Mouse (Mus musculus): ENCODE results near the gene Baz2b. TPM values are rescaled to one million over a fixed set of nuclear protein-coding genes. Genes with fewer than 3 reads are reported as not detected.

Gene Baz2b
- polyA plus RNA-seq, 1 experiment from 2014 or later: 56.5 TPM

DNA sequence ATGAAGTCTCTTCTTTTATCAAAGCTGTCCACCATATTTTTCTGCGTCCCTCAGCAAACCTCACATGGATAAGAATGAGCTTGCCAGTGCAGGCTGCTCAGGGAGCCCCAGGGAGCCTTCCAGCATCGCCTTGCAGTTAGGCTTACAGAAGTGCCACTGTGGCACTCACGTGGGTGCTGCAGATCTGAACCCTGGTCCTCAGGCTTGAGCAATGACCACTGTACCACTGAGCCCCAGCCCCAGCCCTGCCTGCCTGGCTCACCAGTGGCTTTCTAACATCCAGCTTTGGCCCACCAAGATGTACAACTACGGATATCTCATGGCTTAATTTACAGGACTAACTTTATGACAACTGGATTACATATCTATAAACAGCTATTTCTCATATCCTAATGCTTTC is 311.0 kb downstream of the Baz2b start:
- DNase-seq (ENCODE audit: low spot score) (no peak), ATAC-seq (replicated peaks; ENCODE audit: insufficient number of reproducible peaks, low FRiP score, low TSS enrichment, low read depth) (no peak)
- Histone ChIP-seq H3K4me2 (ENCODE audit: low read depth, low read length) (no peak overlapping the region), H3K27ac (replicated peaks; ENCODE audit: low read depth, low read length) (no peak overlapping the region), H3K9ac (replicated peaks; ENCODE audit: low read length) (no peak overlapping the region), H3K4me3 (ENCODE audit: low read depth, low read length) (no peak overlapping the region), H3K27me3 (ENCODE audit: control insufficient read depth, insufficient read depth, low read length) (no peaks in the 10 kb centered on the region), H3K36me3 (replicated peaks; ENCODE audit: control insufficient read depth, insufficient read depth, low read depth, low read length) (no peaks in the 10 kb centered on the region; the same call in none of the 2 replicates), H3K4me1 (ENCODE audit: control insufficient read depth, insufficient read depth, low read length) (no peaks in the 10 kb centered on the region), H3K9me3 (replicated peaks; ENCODE audit: control insufficient read depth, low read length) (no peaks in the 10 kb centered on the region)
- WGBS: 83% methylated on average over 4 of the region's 4 CpGs

DNA sequence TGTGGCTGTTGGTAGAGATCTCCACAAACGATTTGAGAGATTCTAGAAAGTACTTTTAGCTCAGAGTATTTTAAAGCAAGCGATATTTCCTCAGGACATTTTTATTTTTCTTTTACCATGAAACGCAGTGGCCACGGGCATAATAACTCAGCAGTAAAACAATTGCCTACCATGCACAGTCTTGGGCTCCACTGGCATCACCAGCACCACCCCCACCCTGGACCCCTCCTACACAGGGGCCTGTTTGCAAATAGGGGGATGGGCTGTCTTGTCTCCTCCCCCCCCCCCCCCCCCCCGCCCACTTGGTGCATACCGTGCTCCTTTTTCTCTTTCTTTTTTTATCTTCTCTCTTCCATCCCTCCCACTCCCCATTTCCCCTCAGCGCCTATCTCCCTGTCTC is 311.5 kb downstream of the Baz2b start:
- 93% methylated on average over 5 of the region's 7 CpGs for WGBS
- ATAC-seq (replicated peaks; ENCODE audit: insufficient number of reproducible peaks, low FRiP score, low TSS enrichment, low read depth) (no peak), DNase-seq (ENCODE audit: low spot score) (no peak)
- H3K27ac ChIP-seq (replicated peaks; ENCODE audit: low read depth, low read length): no peak overlapping the region
- no peaks in the 10 kb centered on the region for H3K9me3 ChIP-seq (replicated peaks; ENCODE audit: control insufficient read depth, low read length)
- H3K4me3 ChIP-seq (ENCODE audit: low read depth, low read length): no peak overlapping the region
- H3K4me2 ChIP-seq (ENCODE audit: low read depth, low read length): no peak overlapping the region
- H3K4me1 ChIP-seq (ENCODE audit: control insufficient read depth, insufficient read depth, low read length): no peaks in the 10 kb centered on the region
- H3K36me3 ChIP-seq (replicated peaks; ENCODE audit: control insufficient read depth, insufficient read depth, low read depth, low read length): no peaks in the 10 kb centered on the region; the same call in none of the 2 replicates
- no peak overlapping the region for H3K9ac ChIP-seq (replicated peaks; ENCODE audit: low read length)
- H3K27me3 ChIP-seq (ENCODE audit: control insufficient read depth, insufficient read depth, low read length): no peaks in the 10 kb centered on the region

DNA sequence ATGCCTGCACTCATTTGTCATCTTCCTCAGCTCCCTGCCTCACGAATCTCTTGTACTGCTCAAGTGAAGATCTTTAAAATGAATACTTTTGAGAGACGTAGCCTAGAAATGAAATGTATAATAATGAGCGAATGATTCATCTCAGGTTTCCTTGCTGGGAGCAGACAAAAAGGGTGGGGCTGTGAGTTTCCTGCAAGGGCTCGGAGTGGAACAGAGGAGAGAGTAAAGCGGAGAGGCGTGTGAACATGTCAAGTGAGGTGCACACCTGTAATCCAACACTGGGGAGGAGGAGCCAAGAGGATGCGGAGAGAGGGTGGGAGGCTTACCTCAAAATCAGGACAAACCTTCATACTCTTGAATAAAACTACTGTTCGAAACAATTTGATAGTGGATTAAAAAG is 312.8 kb downstream of the Baz2b start:
- Histone ChIP-seq H3K4me1 (ENCODE audit: control insufficient read depth, insufficient read depth, low read length) (no peaks in the 10 kb centered on the region), H3K27me3 (ENCODE audit: control insufficient read depth, insufficient read depth, low read length) (no peaks in the 10 kb centered on the region), H3K4me3 (ENCODE audit: low read depth, low read length) (no peak overlapping the region), H3K9ac (replicated peaks; ENCODE audit: low read length) (no peak overlapping the region), H3K4me2 (ENCODE audit: low read depth, low read length) (no peak overlapping the region), H3K9me3 (replicated peaks; ENCODE audit: control insufficient read depth, low read length) (no peaks in the 10 kb centered on the region), H3K27ac (replicated peaks; ENCODE audit: low read depth, low read length) (no peak overlapping the region), H3K36me3 (replicated peaks; ENCODE audit: control insufficient read depth, insufficient read depth, low read depth, low read length) (no peaks in the 10 kb centered on the region; the same call in none of the 2 replicates)
- 70% methylated on average over 8 of the region's 8 CpGs for WGBS
- no peak; the same call in 1 of the 2 replicates for ATAC-seq (replicated peaks; ENCODE audit: insufficient number of reproducible peaks, low FRiP score, low TSS enrichment, low read depth)
- DNase-seq (ENCODE audit: low spot score): peak; percentile 23

DNA sequence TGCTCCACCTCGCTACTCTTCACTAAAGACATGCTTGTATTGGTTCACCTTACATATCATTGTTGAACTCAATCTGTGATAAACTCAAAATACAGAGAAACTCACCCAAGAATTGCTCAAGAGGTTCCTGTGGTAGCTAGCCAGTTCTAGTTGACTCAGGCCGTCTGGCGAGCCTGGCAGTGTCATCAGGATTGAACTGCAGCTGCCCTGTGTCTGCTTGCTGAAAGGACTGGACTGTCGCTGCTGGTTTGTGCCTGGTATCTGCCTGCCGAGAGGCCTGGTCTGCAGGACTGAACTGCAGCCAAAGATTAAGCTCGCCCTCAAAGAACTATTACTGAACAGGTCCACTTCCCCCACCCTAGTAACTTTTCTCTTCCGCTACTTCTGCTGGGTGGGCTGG is 313.2 kb downstream of the Baz2b start:
- no peak for DNase-seq (ENCODE audit: low spot score)
- Histone ChIP-seq H3K4me3 (ENCODE audit: low read depth, low read length) (no peak overlapping the region), H3K27me3 (ENCODE audit: control insufficient read depth, insufficient read depth, low read length) (no peaks in the 10 kb centered on the region), H3K9ac (replicated peaks; ENCODE audit: low read length) (no peak overlapping the region), H3K9me3 (replicated peaks; ENCODE audit: control insufficient read depth, low read length) (no peaks in the 10 kb centered on the region), H3K27ac (replicated peaks; ENCODE audit: low read depth, low read length) (no peak overlapping the region), H3K36me3 (replicated peaks; ENCODE audit: control insufficient read depth, insufficient read depth, low read depth, low read length) (no peaks in the 10 kb centered on the region; the same call in none of the 2 replicates), H3K4me2 (ENCODE audit: low read depth, low read length) (no peak overlapping the region), H3K4me1 (ENCODE audit: control insufficient read depth, insufficient read depth, low read length) (no peaks in the 10 kb centered on the region)
- 81% methylated on average over 7 of the region's 7 CpGs for WGBS
- no peak for ATAC-seq (replicated peaks; ENCODE audit: insufficient number of reproducible peaks, low FRiP score, low TSS enrichment, low read depth)

DNA sequence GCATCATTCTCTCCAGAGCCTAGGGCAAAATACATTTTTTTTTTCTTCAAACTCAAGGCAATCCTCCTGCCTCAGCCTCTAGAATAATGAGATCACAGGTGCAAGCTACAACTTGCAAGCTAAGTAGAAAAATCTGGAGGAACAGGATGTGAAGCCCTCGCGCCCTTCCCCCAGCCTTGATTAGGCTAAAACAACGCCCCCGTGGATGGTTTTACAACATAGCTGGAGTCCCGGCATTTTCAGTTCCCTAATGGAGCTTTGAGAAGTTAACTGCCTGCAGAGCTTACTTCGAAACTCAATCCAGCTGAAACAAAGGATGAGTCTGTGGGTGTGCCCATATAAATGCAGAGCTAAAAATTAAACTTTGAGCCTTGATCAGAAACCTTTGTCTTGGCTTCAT is 319.9 kb downstream of the Baz2b start:
- H3K27me3 ChIP-seq (ENCODE audit: control insufficient read depth, insufficient read depth, low read length): no peaks in the 10 kb centered on the region
- ATAC-seq (replicated peaks; ENCODE audit: insufficient number of reproducible peaks, low FRiP score, low TSS enrichment, low read depth): no peak
- H3K36me3 ChIP-seq (replicated peaks; ENCODE audit: control insufficient read depth, insufficient read depth, low read depth, low read length): no peaks in the 10 kb centered on the region; the same call in 1 of the 2 replicates
- no peak overlapping the region for H3K9ac ChIP-seq (replicated peaks; ENCODE audit: low read length)
- WGBS: 91% methylated on average over 6 of the region's 6 CpGs
- no peaks in the 10 kb centered on the region for H3K4me1 ChIP-seq (ENCODE audit: control insufficient read depth, insufficient read depth, low read length)
- no peak for DNase-seq (ENCODE audit: low spot score)
- H3K4me3 ChIP-seq (ENCODE audit: low read depth, low read length): no peak overlapping the region
- no peaks in the 10 kb centered on the region for H3K9me3 ChIP-seq (replicated peaks; ENCODE audit: control insufficient read depth, low read length)
- no peak overlapping the region for H3K4me2 ChIP-seq (ENCODE audit: low read depth, low read length)
- H3K27ac ChIP-seq (replicated peaks; ENCODE audit: low read depth, low read length): no peak overlapping the region

DNA sequence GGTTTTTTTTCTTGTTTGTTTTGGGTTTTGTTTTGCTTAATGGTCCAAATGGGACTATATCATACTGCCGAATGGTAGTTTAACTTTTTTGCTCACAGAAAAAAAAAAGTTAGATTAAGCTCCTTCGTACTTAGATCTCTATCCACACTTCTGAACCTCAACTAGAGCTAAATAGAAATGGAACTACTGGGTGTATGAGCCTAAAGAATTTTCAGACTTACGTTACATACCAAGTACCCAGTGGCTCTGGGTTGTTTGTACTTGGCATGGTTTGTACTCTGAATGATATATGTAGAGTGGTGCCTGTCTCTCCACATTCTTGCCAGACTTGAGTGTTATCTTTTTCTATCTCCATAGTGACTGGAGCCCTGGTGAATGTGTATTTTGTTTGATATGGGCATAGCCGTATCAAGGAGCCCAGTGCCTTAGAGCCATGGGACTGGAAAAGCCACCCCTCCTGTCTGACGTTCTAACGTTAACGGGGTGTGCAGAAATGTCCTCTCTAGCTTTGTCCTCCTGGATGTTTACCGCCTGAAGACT is 326.8 kb downstream of the Baz2b start:
- H3K27ac ChIP-seq (replicated peaks; ENCODE audit: low read depth, low read length): no peak overlapping the region
- ATAC-seq (replicated peaks; ENCODE audit: insufficient number of reproducible peaks, low FRiP score, low TSS enrichment, low read depth): no peak
- WGBS: 70% methylated on average over 8 of the region's 8 CpGs

DNA sequence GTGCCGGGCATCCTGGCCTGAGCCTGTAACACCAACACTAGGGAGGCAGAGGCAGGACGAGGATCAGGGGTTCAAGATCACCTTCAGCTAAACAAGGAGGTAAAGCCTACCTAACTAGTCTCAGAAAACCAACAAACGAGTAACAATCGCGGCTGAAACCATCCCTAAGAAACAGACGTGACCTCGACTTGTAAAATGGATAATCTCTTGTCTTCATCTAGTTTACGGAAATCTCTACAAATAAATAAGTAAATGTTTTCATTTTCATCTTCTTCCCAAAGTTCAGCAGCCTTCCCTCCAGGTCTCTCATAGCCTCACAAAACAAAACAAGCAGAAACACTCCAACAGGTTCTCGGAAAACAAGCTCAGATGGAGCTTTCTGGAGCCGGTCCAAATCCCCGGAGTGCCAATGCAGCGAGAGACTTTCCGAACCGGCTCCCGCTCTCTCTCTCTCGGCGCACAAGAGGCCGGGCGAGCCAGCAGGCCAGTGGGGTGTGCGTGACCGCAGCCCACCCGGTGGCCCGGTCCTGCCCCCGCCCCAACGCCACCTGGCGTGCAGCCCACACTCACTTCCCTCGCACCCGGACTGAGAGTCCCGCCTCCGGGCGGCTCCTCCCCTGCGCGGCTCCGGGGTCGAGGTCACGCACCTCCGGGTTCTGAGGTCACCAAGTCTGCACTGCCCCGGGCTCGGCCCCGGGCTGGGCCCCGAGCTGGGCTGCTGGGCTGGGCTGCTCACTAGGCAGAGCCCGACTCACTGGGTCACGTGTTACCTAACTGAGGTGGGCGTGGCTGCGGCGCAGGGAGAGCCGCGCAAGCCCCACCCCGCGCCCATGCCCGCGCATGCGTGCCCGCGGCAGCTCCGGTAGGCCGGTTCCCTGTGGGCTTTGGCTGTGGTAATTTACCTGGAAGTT is 327.6 kb downstream of the Baz2b start, which contains the start of gene Wdsub1:
TSS of gene Wdsub1 (minus strand) at position 761 of the 911 bp plus-strand sequence.
- peak within 1 kb of the TSS; percentile 72 for H3K9ac ChIP-seq (replicated peaks; ENCODE audit: low read length)
- H3K27ac ChIP-seq (replicated peaks; ENCODE audit: low read depth, low read length): no peak within 1 kb of the TSS
- 5% methylated on average over 56 of the region's 57 CpGs for WGBS
- no peaks in the 10 kb centered on the region for H3K4me1 ChIP-seq (ENCODE audit: control insufficient read depth, insufficient read depth, low read length)
- peak within 1 kb of the TSS; percentile 50 for H3K4me2 ChIP-seq (ENCODE audit: low read depth, low read length)
- H3K36me3 ChIP-seq (replicated peaks; ENCODE audit: control insufficient read depth, insufficient read depth, low read depth, low read length): no peaks in the 10 kb centered on the region
- peak; percentile 94 for DNase-seq (ENCODE audit: low spot score)
- H3K4me3 ChIP-seq (ENCODE audit: low read depth, low read length): peak within 1 kb of the TSS; percentile 81
- H3K27me3 ChIP-seq (ENCODE audit: control insufficient read depth, insufficient read depth, low read length): no peaks in the 10 kb centered on the region
- ATAC-seq (replicated peaks; ENCODE audit: insufficient number of reproducible peaks, low FRiP score, low TSS enrichment, low read depth): peak; percentile 94
- no peaks in the 10 kb centered on the region for H3K9me3 ChIP-seq (replicated peaks; ENCODE audit: control insufficient read depth, low read length)

More for the DNA sequence above, 326.8 kb downstream of the Baz2b start:
- DNase-seq (ENCODE audit: low spot score): no peak
- Histone ChIP-seq H3K9ac (replicated peaks; ENCODE audit: low read length) (no peak overlapping the region), H3K36me3 (replicated peaks; ENCODE audit: control insufficient read depth, insufficient read depth, low read depth, low read length) (no peaks in the 10 kb centered on the region), H3K9me3 (replicated peaks; ENCODE audit: control insufficient read depth, low read length) (no peaks in the 10 kb centered on the region), H3K27me3 (ENCODE audit: control insufficient read depth, insufficient read depth, low read length) (no peaks in the 10 kb centered on the region), H3K4me3 (ENCODE audit: low read depth, low read length) (peak overlapping the region; percentile 81), H3K4me2 (ENCODE audit: low read depth, low read length) (peak overlapping the region; percentile 50), H3K4me1 (ENCODE audit: control insufficient read depth, insufficient read depth, low read length) (no peaks in the 10 kb centered on the region)

DNA sequence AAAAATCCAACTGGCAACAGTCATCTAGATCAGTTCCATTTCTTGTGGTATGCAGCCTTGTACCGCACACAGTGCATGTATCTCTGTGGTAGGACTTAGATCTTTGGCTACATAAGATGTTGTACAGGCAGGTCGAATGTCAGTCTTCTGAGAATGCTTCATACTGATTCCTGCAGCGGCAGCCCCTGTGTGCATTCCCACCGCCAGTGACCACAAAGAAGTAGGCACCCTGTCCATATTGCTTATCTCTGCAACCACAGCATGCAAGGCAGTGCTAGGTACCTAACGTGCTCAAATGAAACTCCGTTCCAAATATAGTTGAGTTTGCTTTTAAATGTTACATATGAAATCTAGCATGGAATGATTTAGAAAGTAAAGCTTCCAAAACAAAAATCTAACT is 328.2 kb downstream of the Baz2b start:
- Histone ChIP-seq H3K9me3 (replicated peaks; ENCODE audit: control insufficient read depth, low read length) (no peaks in the 10 kb centered on the region), H3K27me3 (ENCODE audit: control insufficient read depth, insufficient read depth, low read length) (no peaks in the 10 kb centered on the region), H3K36me3 (replicated peaks; ENCODE audit: control insufficient read depth, insufficient read depth, low read depth, low read length) (no peaks in the 10 kb centered on the region), H3K27ac (replicated peaks; ENCODE audit: low read depth, low read length) (no peak overlapping the region), H3K4me1 (ENCODE audit: control insufficient read depth, insufficient read depth, low read length) (no peaks in the 10 kb centered on the region), H3K4me3 (ENCODE audit: low read depth, low read length) (peak overlapping the region; percentile 81; the same call in 1 of the 2 replicates), H3K9ac (replicated peaks; ENCODE audit: low read length) (peak overlapping the region; percentile 72), H3K4me2 (ENCODE audit: low read depth, low read length) (peak overlapping the region; percentile 50; the same call in 1 of the 2 replicates)
- 88% methylated on average over 6 of the region's 6 CpGs for WGBS
- DNase-seq (ENCODE audit: low spot score): no peak
- no peak for ATAC-seq (replicated peaks; ENCODE audit: insufficient number of reproducible peaks, low FRiP score, low TSS enrichment, low read depth)

Data from embryonic facial prominence, embryonic 11.5 days (tissue).